Mouse (Mus musculus): ENCODE measurements around the gene Vti1a. TPM values are rescaled to one million over a fixed set of nuclear protein-coding genes. Genes with fewer than 3 reads are reported as not detected.

The Vti1a gene
- total RNA-seq, 2 experiments from 2014 or later = 63.5 to 68.1 TPM

DNA sequence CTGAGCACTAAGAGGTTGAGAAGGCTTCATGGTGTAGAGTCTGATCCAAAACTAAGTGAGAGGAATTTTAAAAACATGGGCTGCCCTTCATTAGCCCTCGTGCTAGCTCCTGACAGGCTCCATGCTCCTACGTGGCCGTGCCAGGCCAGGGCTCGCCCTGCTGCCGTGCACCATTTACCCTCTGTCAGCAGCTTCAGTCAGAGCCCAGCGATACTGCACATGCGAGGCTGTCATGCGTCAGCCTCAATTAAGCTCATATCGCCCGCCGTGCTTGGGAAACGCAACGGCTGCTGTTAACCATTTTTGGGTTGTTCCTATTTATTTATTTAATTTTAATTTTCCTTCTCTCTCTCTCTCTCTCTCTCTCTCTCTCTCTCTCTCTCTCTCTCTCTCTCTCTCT lies 133.0 kb downstream of the Vti1a start:
- DNase-seq (ENCODE audit: low spot score in 2 of 2) = no peak

DNA sequence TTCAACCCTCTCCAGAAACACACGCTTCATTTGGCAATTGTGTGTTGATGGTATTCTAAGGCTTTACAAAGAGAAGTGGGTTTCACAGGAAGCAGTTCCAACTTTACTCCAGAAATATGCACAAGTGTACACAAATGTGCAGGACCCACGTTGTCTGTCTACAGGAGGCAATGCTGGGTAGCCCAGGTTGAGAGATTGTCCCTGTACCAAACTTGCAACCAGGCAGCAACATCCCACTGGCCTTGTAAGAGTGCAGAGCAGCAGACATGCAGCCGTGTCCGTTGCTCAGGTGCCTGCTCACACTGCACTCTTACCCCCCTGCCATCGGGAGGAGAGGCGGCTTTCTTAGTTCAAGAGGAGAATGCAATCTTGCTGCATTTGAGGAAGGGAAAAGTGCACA lies 133.4 kb downstream of the Vti1a start:
- DNase-seq (ENCODE audit: low spot score in 2 of 2) = no peak

- DNase-seq (ENCODE audit: low spot score in 2 of 2) = no peak
These were observed 140.4 kb downstream of the Vti1a start for GRCm38 (mm10) chr19:55456325-55457091.

DNA sequence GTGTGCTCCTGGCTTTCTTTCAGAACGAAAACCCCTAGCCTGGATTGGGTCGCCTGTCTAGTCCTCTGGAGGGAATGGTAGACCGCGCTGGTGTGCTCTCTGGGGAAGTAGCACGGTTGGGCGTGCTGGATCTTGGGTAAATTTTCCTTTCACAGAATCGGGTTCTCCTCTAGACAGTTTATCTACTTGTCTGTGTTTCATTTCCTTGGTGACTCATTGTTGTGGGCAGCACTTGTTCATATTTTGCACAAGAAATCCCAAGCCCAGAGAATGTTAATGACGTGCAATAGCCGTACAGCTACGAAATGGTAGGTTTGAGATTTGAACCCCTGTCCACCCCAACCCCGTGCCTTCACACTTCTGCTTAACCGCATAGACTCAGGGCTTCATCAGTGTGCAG lies 145.9 kb downstream of the Vti1a start:
- DNase-seq (ENCODE audit: low spot score in 2 of 2) = no peak

- no peak for DNase-seq (ENCODE audit: low spot score in 2 of 2)
These were observed 147.6 kb downstream of the Vti1a start for GRCm38 (mm10) chr19:55463670-55464069.

DNA sequence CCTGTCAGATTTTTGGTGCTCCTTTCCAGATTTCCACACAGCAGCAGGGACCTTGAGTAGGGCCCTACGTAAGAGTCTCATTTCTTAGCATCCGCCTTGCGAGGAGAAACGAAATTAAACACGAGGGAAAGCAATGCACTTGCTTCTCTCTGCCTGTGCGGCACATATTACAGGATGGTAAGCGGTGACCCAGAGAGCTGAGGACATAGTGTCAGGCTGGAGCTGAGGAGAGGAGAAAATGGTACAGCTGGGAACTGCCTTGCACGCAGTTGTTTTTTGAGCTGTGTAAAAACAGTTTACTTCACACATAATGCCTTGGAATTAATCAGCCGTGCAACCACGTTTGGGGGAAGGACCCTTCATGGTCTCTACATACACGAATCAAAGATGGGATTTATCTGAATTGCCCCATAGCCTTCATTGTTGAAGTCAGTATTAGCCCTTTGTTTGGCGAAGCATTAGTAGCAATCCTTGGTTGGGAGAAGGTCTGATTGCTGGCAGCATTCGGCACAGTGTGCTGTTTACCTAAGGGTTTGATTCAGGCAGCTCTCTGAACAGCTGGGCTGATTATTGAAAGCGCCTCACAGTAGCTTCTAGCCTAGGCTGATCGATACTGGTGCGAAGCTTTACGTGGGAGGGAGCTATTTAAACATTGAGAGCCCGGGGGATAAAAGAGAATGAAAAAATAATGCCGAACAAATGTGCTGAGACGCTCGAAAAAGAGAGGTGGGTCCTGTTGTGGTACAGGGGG lies 153.4 kb downstream of the Vti1a start:
- DNase-seq (ENCODE audit: low spot score in 2 of 2) = no peak

DNA sequence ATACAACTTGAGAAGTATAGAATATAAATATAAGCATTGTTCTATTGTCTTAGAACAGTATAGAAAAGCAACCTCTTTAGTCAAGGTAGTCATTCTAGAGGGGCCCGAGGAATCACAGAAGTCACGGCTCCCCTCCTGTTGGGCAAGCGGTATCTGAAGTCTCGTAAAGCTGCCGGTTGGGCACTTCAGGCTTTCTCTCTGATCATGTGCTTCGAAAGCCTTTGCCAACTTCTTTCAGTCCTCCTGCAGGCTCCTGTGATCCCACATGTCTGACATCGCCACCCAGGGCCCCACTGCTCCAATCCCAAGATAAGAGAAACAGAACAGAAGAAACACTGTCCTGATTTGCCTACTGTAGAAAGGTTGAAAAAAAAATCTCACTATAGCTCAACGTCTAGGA lies 156.5 kb downstream of the Vti1a start:
- no peak for DNase-seq (ENCODE audit: low spot score in 2 of 2)

- DNase-seq (ENCODE audit: low spot score in 2 of 2) = no peak
These were observed 158.1 kb downstream of the Vti1a start for GRCm38 (mm10) chr19:55474225-55474624.

- no peak for DNase-seq (ENCODE audit: low spot score in 2 of 2)
These were observed 164.4 kb downstream of the Vti1a start for GRCm38 (mm10) chr19:55480526-55480925.

GRCm38 (mm10) chr19:55481308-55481707 lies 165.2 kb downstream of the Vti1a start:
- DNase-seq (ENCODE audit: low spot score in 2 of 2) = no peak

GRCm38 (mm10) chr19:55483526-55483925 lies 167.4 kb downstream of the Vti1a start:
- no peak for DNase-seq (ENCODE audit: low spot score in 2 of 2)

GRCm38 (mm10) chr19:55484559-55484958 lies 168.5 kb downstream of the Vti1a start:
- no peak for DNase-seq (ENCODE audit: low spot score in 2 of 2)

GRCm38 (mm10) chr19:55486473-55486872 lies 170.4 kb downstream of the Vti1a start:
- DNase-seq (ENCODE audit: low spot score in 2 of 2) = no peak

GRCm38 (mm10) chr19:55491126-55492076 lies 175.3 kb downstream of the Vti1a start:
- no peak for DNase-seq (ENCODE audit: low spot score in 2 of 2)

- DNase-seq (ENCODE audit: low spot score in 2 of 2) = no peak
These were observed 180.2 kb downstream of the Vti1a start for GRCm38 (mm10) chr19:55496333-55496732.

DNA sequence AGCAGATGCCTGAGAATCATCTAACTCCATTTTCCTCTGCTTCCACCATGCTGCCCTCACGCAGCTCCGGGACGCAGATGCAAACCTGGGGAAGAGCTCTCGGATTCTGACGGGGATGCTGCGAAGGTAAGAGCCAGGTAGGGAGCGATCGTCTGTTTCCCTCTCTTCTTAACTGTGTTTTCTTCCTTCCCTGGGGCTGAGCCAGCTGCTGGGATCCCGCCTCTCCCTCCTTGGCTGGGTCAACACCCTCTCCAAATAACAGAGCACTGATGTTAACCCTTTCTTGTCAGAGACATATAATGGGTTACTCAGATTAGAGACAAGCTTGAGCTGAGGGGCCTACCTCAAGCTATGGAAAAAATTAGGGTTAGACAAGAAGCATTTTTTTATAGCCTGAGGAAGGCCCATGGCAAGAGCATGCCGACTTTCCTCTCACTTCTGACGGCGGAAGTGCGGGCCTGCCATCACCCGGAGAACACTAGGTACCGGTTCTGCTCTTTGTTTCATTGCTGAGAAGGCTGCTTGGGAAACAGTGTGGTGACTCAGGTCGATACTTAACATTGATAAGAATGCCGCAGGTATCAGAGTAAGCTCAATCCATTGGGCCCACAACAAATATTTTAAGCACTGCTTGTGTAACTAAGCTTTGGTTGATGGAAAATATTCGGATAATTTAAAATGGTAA lies 183.2 kb downstream of the Vti1a start:
- DNase-seq (ENCODE audit: low spot score in 2 of 2) = no peak

DNA sequence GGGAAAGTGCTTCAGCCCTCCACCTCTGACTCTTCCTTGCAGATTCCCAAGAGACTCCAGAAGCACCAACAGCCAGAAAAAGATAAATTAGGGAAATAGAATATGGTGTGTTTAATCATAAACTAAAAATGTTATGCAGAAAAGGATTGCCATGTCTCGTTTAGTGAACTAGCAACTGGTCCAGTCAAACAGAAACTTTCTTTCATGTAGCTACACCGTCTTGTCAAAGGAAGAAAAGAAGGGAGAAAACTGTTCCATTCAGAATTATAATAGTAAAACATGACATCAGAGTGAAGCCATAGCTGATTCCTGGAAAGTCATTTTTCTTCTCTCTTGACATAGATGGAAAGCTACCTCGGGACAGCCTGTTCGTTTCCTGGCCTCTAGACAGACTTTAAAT lies 185.9 kb downstream of the Vti1a start:
- no peak for DNase-seq (ENCODE audit: low spot score in 2 of 2)

DNA sequence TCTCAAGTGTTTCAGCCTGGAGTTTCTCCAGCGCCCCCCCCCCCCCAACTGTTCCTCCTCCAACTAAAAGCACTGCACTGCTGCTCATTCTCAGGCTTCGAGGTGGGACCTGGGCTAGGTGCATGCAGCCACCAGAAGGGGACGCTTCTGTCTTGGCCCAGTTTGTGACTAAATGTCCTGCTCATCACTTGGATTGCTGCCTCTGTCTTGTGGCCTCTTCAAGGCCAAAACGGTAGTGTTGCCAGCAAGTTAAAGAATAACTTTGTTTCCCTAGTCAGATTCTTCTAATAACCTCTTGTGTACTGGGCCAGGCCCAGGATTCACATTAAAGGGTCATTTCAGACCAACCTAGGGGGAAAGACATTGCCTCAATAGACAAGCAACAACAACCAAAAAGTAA lies 187.7 kb downstream of the Vti1a start:
- DNase-seq (ENCODE audit: low spot score in 2 of 2) = no peak

DNA sequence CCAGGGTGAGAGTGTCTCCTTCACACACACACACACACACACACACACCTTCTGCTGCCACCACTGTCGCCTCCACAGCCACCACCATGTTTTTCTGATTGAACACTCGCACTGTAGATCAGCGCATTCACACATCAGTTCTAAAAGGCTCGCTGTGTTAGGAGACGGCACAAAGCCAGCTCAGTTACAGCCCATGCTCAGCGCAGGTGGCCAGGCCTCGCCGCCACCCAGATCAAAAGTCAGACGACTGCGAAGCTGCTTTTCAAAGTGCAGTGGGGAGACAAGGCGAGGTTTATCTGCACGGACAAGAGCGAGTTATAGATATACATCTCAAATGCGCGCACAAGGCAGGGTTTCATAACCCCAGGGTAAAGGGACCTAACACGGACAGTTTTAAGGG lies 191.7 kb downstream of the Vti1a start:
- no peak for DNase-seq (ENCODE audit: low spot score in 2 of 2)

GRCm38 (mm10) chr19:55508239-55508638 lies 192.1 kb downstream of the Vti1a start:
- DNase-seq (ENCODE audit: low spot score in 2 of 2) = no peak

DNA sequence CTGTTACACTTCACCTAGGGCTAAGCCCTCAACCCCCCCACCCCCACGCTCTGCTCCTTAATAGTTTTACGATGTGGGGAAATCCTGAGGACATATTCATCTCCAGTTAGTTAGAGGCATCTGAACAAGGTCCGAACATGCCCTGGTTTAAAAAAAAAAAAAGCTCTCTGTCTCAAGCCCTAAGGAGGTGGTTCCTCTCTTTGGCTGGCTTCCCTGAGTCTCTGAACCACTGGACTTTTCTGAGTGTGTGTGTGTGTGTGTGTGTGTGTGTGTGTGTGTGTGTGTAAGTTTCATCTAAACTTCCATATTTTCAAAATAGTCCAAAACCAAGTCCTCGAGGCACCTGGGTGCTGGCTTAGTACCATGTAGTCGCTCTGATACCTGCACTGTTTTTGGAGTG lies 192.9 kb downstream of the Vti1a start:
- DNase-seq (ENCODE audit: low spot score in 2 of 2) = no peak
